21 mouse cellular contexts compared by ENCODE assay signal in genomic region chr12:105824743-105825142, GRCm38 (mm10). TPM values are rescaled to one million over a fixed set of nuclear protein-coding genes. Genes with fewer than 3 reads are reported as not detected.
DNase-seq lines count a peak whose midpoint lies in the region; ATAC-seq and TF ChIP-seq lines count a peak whose summit lies in the region.
"Had no signal": no experiment of that assay in that cellular context is flagged by ENCODE, and none has a peak within 500 bp of the region (broad histone marks: within the 10 kb centered on the region; RNA-seq: fewer than 3 reads in every experiment).

No protein-coding gene starts in this region.

- no peaks in the 10 kb centered on the region for H3K27me3 ChIP-seq in G1E (ENCODE audit: insufficient read depth, low read length)
- H3K27me3 ChIP-seq in intestine, embryonic 16.5 days (replicated peaks; ENCODE audit: control insufficient read depth, insufficient read depth, low read length), result no peaks in the 10 kb centered on the region
- no peaks in the 10 kb centered on the region for H3K27me3 ChIP-seq in liver, embryonic 16.5 days (ENCODE audit: control insufficient read depth, insufficient read depth, low read depth, low read length)
- no peaks in the 10 kb centered on the region for H3K27me3 ChIP-seq in kidney, embryonic 16.5 days (ENCODE audit: insufficient read depth, low read length)
- H3K27me3 ChIP-seq: forebrain, embryonic 13.5 days; limb, embryonic 12.5 days; neural tube, embryonic 12.5 days had no signal

- H3K4me1 ChIP-seq in G1E (ENCODE audit: insufficient read depth, low read depth, low read length), result peaks cover 54% of the 10 kb centered on the region
- no peaks in the 10 kb centered on the region for H3K4me1 ChIP-seq in intestine, embryonic 16.5 days (ENCODE audit: control insufficient read depth, insufficient read depth, low read length)
- peaks cover 14% of the 10 kb centered on the region for H3K4me1 ChIP-seq in liver, embryonic 16.5 days (ENCODE audit: control insufficient read depth, low read depth, low read length)
- H3K4me1 ChIP-seq in kidney, embryonic 16.5 days (ENCODE audit: insufficient read depth, low read length), result no peaks in the 10 kb centered on the region
- H3K4me1 ChIP-seq: forebrain, embryonic 13.5 days; limb, embryonic 12.5 days; neural tube, embryonic 12.5 days had no signal

- no peak overlapping the region for H3K4me2 ChIP-seq in intestine, embryonic 16.5 days (ENCODE audit: low read depth, low read length)
- no peak overlapping the region for H3K4me2 ChIP-seq in liver, embryonic 16.5 days (ENCODE audit: low read depth, low read length)
- H3K4me2 ChIP-seq in kidney, embryonic 16.5 days (replicated peaks; ENCODE audit: low read depth, low read length), result no peak overlapping the region
- H3K4me2 ChIP-seq: forebrain, embryonic 13.5 days; limb, embryonic 12.5 days; lung, embryonic 14.5 days; midbrain, embryonic 11.5 days; neural tube, embryonic 12.5 days had no signal

- 76% methylated on average over 8 of the region's 8 CpGs for WGBS in intestine, embryonic 16.5 days
- WGBS in liver, embryonic 16.5 days (ENCODE audit: insufficient replicate concordance), result 23% methylated on average over 8 of the region's 8 CpGs
- 83% methylated on average over 8 of the region's 8 CpGs for WGBS in kidney, embryonic 16.5 days

- H3K36me3 ChIP-seq in G1E (replicated peaks), result peaks cover 94% of the 10 kb centered on the region
- H3K36me3 ChIP-seq in intestine, embryonic 16.5 days (ENCODE audit: control insufficient read depth, insufficient read depth, low read length), result peaks cover 23% of the 10 kb centered on the region
- H3K36me3 ChIP-seq in liver, embryonic 16.5 days (ENCODE audit: control insufficient read depth, insufficient read depth), result peaks cover 59% of the 10 kb centered on the region
- H3K36me3 ChIP-seq in kidney, embryonic 16.5 days (ENCODE audit: insufficient read depth, low read length), result peaks cover 73% of the 10 kb centered on the region

- no peak for TF ChIP-seq CTCF in G1E (IDR thresholded peaks at IDR 0.05; ENCODE audit: low read depth, low read length)

- peak; percentile 93 for ATAC-seq in G1E (ENCODE audit: extremely low read depth, insufficient number of reproducible peaks, low FRiP score, poor library complexity, severe bottlenecking)
- ATAC-seq in intestine, embryonic 16.5 days, result peak; percentile 42
- peak; percentile 91 for ATAC-seq in liver, embryonic 16.5 days (ENCODE audit: low read depth)
- ATAC-seq in kidney, embryonic 16.5 days (ENCODE audit: low FRiP score, low TSS enrichment), result no peak
- ATAC-seq: forebrain, embryonic 13.5 days had no signal

- no peak overlapping the region for H3K9ac ChIP-seq in intestine, embryonic 16.5 days (ENCODE audit: low read depth, low read length)
- H3K9ac ChIP-seq in liver, embryonic 16.5 days (ENCODE audit: low read depth, low read length), result no peak overlapping the region
- no peak overlapping the region for H3K9ac ChIP-seq in kidney, embryonic 16.5 days (replicated peaks; ENCODE audit: low read length)
- H3K9ac ChIP-seq: forebrain, embryonic 13.5 days; limb, embryonic 12.5 days; lung, embryonic 14.5 days; neural tube, embryonic 12.5 days had no signal

- peak; percentile 66 for DNase-seq in G1E (ENCODE audit: low spot score)
- DNase-seq in c-Kit-negative CD71-positive TER-119-positive erythroid progenitor cells, embryonic 14.5 days (ENCODE audit: low read depth, low spot score), result peak; percentile 29
- no peak for DNase-seq in heart, postnatal 14 days
- no peak for DNase-seq in adrenal gland, postnatal 4 days (ENCODE audit: low spot score in 2 of 2)
- DNase-seq: adrenal gland, postnatal 10 days; B cell, adult 2 months; cerebellum, adult 18-20 months; cerebellum, postnatal 36 days; gastrocnemius, postnatal 10 days; heart, adult 11 months; kidney, adult 9 months; lung, embryonic 14.5 days; lung, postnatal 4 days; thymus, postnatal 4 days had no signal

- no peak overlapping the region; the same call in 1 of the 2 replicates for H3K4me3 ChIP-seq in G1E (ENCODE audit: low read depth, low read length)
- no peak overlapping the region for H3K4me3 ChIP-seq in intestine, embryonic 16.5 days (ENCODE audit: low read length)
- H3K4me3 ChIP-seq in liver, embryonic 16.5 days (ENCODE audit: low read depth, low read length), result no peak overlapping the region
- no peak overlapping the region for H3K4me3 ChIP-seq in kidney, embryonic 16.5 days (ENCODE audit: low read length)
- H3K4me3 ChIP-seq: forebrain, embryonic 13.5 days; limb, embryonic 12.5 days; neural tube, embryonic 12.5 days had no signal

- no peak overlapping the region for H3K27ac ChIP-seq in intestine, embryonic 16.5 days (ENCODE audit: low read length)
- H3K27ac ChIP-seq in liver, embryonic 16.5 days (ENCODE audit: low read length), result no peak overlapping the region
- H3K27ac ChIP-seq in kidney, embryonic 16.5 days (ENCODE audit: low read length), result no peak overlapping the region
- H3K27ac ChIP-seq: forebrain, embryonic 13.5 days; limb, embryonic 12.5 days; neural tube, embryonic 12.5 days had no signal

- H3K9me3 ChIP-seq in G1E (replicated peaks), result no peaks in the 10 kb centered on the region
- H3K9me3 ChIP-seq in intestine, embryonic 16.5 days (ENCODE audit: control insufficient read depth, low read length), result no peaks in the 10 kb centered on the region
- no peaks in the 10 kb centered on the region for H3K9me3 ChIP-seq in liver, embryonic 16.5 days (replicated peaks; ENCODE audit: control insufficient read depth, low read length)
- H3K9me3 ChIP-seq in kidney, embryonic 16.5 days (ENCODE audit: low read length), result no peaks in the 10 kb centered on the region
- H3K9me3 ChIP-seq: forebrain, embryonic 13.5 days; limb, embryonic 12.5 days; neural tube, embryonic 12.5 days had no signal

- intact Hi-C loops in heart, postnatal 14 days (cut with DNase I), result no loop called here

RNA-seq across cellular contexts. Expression of gene Papola, which starts 40.2 kb away (rescaled TPM):
- total RNA-seq in G1E (2014; fragmentation: Nextera tagmentation) (625 and 650 TPM in 2 replicates), G1E (2017) (232 and 258 TPM in 2 replicates)
- 661 and 673 TPM in 2 replicates for polyA plus RNA-seq in G1E (2012)
- 154 and 164 TPM in 2 replicates for polyA plus RNA-seq in intestine, embryonic 16.5 days (2015; fragmentation: Nextera tagmentation; extraction: Ambion mirVana)
- 81.6 and 88.3 TPM in 2 replicates for polyA plus RNA-seq in liver, embryonic 16.5 days (2015; fragmentation: Nextera tagmentation; extraction: Ambion mirVana)
- 100 to 1,000 TPM; 123 to 140 TPM for total RNA-seq in heart, postnatal 14 days (2021)
- total RNA-seq in adrenal gland, postnatal 4 days (2021), result 100 to 1,000 TPM; 188 to 210 TPM
- 191 and 197 TPM in 2 replicates for polyA plus RNA-seq in kidney, embryonic 16.5 days (2015; fragmentation: Nextera tagmentation; extraction: Ambion mirVana)

Comparison
In these comparisons a context has a peak if more than half of its experiments do, and no peak if none do; other contexts are left out.
1. DNase-seq: peak in G1E (single experiment) and c-Kit-negative CD71-positive TER-119-positive erythroid progenitor cells, embryonic 14.5 days (single experiment); none in heart, postnatal 14 days (0 of 2) and adrenal gland, postnatal 4 days (0 of 2).